Mouse (Mus musculus) adrenal gland, adult (tissue): ENCODE measurements around the gene Mybpc1.

ENCODE experiments used
- DNase-seq, 2 experiments: peaks; one replicate each; pipeline ENCODE4 v3.0.0; 2022 to 2023; ENCODE audit warnings: low spot score in 1 of 2; ENCODE audit not compliant: inconsistent age in 2 of 2

The Mybpc1 gene

DNA sequence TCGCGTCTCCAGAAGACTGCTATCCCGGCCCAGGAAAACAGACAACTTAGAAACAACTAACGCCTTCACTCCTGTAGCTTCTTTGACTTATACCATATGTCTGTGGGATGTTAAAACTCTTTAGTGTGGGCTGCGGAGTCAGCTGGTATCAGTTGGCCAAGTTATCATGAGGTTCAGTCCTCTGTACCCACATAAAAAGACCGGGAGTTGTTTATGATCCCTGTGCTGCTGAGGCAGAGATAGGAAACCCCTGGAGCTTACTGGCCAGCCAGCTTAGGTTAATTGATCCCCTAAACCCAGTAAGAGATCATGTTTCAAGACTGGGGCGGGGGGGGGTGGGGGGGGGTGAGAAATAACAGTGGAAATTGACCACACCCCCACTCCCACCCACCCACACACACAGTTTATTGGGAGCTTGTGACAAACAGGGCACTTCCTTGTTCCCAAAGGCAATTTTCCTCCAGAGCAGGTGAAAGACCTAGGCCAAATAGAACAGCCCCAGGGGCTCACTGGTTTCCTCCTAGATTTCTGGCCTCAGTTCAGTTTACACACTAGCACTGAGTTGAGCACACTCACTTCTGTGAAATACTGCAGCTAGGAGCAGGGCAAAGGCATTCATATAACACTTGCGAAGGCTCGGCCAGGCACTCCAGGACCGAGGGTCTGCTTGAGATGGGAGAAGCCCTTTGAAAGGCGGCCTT lies 107.9 kb downstream of the Mybpc1 start:
- DNase-seq: no peak

DNA sequence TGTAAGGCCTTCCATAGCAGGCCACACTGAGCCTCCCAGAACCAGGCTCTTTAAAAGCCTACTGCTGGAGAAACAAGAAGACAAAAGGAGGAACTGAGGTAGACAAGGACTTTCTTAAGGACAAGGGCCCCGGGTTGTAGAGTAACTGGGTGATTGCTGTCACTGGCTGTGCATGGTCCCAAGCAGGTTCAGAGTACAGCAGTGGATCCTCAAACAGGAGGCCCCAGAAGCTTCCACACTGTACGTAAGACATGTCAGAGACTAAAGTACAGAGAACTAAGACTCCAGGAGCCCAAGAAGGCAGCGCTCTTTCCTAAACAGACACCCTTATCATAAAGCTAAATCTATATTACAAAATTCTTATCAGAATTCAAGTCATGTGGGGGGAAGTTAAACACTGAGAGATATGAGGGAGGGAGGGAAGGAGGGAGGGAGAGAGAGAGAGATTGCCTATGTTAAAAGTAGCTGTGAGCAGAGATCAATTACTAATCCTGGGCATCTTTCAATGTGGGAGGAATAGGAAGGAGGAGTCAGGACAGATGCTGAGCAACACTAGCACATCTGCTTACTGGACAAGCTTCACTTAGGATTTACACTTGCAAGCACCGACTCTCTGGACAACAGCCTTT lies 109.9 kb downstream of the Mybpc1 start:
- DNase-seq: peak in 1 of 2 experiments; percentile 18

DNA sequence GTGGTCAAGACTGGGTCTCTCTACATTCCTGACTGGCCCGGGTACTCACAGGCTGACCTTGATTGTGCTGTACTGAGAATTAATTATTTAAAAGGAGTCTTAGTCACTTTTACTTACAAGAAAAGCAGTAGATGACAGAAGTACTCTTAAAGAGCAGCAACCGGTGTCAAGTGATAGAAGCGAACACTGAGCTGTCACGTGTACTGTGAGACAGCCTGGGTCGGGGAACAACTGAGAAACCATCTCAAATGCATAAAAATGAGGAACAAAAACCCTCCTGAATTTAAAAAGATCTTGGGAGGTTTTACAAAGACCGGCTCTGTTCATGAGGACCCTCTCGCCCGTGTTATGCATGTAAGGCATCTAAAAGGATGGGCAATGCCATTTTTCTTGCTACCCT lies 112.3 kb downstream of the Mybpc1 start:
- peak in 1 of 2 experiments; percentile 22 for DNase-seq

DNA sequence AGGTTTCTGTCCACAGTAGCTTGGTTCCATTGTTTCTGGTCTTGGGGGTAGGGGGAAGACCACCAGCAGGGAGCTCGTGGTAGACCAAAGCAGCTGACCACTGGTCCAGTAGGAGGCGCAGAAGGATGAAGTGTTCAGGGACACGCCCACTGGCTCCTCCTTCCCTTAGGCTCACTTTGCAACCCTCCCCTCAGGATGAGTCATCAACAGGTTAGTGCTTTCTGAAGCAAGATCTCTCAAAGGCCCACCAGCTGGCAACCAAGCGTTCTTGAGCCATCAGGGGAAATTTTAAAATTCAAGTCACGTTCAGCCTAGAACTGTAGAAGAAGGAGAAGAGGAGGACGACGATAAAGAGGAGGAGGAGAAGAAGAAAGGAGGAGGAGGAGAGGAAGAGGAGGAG lies 113.3 kb downstream of the Mybpc1 start:
- DNase-seq: peak in 1 of 2 experiments; percentile 23

DNA sequence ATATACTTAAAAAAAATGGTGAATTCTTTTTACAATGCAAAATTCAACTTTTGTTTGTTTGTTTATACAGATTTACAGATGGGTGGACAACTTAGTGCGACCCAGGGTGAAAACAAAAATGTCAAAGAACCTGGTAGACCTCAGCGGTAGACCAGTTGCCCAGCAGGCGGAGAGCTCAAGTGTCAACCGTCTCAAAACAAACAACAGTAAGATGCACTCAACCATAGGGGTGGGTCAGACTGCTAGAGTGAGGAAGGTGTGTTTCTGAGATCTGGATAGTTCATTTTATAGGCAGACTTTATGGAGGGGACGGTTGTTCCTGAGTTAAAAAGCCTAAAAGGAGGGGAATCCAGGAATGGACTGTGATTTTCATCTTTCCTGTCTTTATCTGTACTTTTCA lies 116.3 kb downstream of the Mybpc1 start:
- DNase-seq: no peak

DNA sequence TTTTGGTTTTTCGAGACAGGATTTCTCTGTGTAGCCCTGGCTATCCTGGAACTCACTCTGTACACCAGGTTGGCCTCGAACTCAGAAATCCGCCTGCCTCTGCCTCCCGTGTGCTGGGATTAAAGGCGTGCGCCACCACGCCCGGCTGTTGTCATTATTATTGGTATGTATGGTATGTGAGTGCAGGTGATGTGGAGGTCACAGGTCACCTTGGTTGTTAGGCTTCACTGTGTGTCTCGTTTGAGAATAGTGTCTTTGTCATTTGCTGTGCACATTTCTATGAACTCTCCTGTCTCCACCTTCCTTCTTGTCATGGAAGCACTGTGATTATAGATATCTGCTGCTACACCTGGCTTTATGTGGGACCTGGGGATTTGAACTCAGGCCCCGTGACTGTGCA lies 122.1 kb downstream of the Mybpc1 start:
- peak in 1 of 2 experiments; percentile 13 for DNase-seq
